Mouse (Mus musculus): ENCODE measurements at regions not wholly inside any gene's neighbourhood (a gene's known extent, or its start where the extent isn't known, plus 50 kb on each side); places are given as distances from the start of the nearest gene placed in this dataset.

DNA sequence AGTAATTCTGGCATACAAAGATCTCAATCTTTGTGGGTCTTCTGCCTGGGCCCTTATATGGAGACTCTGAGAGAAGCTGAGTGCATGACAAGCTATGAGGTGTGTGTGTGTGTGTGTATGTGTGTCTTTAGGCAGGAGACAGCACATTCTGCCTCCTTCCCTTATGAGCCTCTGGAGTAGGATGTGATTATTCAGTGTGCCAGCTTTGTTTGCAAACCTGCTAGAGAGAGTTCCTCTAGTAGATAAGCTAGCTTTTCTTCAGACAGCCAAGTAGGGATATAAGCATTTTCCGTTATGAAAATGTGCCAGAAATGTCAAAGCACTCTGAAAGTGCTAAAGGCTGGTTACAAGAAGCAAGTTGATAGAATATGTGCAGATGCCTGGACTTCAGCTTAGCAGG is 270.9 kb upstream of the Mmadhc start:
- no peak for DNase-seq (ENCODE audit: low read depth, low spot score)

DNA sequence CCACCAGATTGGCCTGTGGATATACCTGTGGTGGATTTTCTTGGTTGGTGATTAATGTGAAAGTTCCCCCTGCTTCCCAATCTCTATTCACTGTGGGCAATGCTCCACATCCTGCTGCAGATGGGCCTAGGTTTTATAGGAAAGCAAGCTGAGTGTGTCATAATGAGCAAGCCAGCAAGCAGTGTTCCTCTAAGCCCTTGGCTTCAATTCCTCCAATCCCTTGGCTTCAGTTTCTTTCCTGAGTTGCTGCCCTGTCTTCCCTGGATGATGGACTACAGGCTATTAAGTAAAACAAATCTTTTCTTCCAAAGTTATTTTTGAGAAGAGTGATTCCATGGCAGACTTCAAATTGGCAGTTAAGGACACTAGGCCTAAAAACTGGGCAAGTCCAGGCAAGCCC is 257.4 kb upstream of the Mmadhc start:
- DNase-seq (ENCODE audit: low read depth, low spot score) = no peak

- no peak for DNase-seq (ENCODE audit: low read depth, low spot score)
Observed at GRCm38 (mm10) chr2:50552437-50552836, 255.8 kb upstream of the Mmadhc start.

DNA sequence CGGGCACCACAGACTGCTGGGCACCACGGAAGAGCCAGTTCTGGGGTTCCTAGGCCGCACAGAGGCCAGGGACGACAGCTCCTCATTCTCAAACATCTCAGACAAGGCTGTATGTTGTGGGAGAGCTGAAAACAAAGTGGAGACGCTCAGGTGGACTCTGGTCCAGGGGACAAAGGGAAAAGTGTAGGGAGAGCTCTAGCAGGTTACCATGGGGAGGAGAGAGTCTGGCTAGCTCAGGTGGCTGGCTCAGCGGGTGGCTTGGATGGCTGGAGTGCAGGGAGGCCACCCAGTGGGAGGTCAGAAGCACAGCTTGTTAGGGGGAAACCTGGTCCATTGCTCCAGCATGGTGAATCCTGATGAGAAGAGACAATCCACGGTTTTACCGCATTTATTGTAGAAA is 253.3 kb upstream of the Mmadhc start:
- DNase-seq (ENCODE audit: low read depth, low spot score) = no peak

- DNase-seq (ENCODE audit: low read depth, low spot score) = no peak
Observed at GRCm38 (mm10) chr2:50539741-50540441, 243.3 kb upstream of the Mmadhc start.

DNA sequence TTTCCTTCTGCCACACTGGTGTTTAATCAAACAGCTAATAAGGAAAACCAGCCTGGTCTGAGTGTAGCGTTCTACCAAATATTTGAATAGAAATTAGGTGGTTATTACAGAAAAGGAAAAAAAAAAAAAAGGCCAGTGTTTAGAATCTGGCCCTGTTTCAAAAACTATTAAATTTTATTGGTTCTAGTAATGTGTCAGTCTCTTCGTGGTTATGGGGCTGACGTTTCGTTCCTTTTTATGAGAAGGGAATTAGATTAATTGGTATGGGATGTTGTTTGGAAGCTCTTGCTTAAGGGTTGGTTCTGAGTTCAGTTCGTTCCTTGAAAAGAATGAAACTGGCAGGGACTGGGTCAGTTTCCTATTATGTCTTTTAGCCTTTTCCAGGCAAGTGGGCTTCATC is 241.5 kb upstream of the Mmadhc start:
- no peak for DNase-seq (ENCODE audit: low read depth, low spot score)

DNA sequence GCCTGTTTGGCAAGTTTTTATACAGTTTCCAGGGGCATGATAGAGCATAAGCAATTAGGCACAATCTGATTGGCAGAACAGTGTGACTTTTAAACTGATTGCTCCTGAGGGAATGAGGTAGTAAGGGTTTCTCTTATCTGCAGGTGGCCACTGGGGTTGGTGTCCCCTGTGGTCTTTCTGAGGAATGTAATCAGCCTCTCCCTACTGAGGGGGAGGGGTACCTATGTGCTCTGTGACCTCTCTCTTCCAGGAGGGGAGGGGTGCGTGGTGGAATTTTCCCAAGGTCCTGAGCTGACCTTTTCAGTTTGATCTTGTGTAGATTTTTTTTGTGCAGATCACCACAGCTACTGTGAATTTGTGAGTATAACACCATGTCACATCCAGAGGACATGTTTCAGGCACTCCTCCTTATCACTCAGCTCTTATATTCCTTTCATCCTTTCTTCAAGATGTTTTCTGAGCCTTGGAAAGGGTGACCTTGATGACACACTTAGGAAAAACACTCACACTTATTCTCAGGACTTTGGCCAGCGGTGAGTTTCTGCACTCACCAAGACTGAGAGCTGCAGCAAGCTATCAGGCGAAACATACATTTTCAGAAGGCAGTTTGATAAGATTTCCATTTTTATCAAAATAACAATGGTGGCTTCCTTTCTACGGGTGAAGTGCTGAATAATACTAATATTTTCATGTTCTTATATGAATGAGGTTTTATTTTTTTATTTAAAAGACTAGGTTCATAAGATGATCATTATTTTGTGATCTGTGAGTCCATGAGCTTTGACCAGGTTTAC is 238.7 kb upstream of the Mmadhc start:
- no peak for DNase-seq (ENCODE audit: low read depth, low spot score)

DNA sequence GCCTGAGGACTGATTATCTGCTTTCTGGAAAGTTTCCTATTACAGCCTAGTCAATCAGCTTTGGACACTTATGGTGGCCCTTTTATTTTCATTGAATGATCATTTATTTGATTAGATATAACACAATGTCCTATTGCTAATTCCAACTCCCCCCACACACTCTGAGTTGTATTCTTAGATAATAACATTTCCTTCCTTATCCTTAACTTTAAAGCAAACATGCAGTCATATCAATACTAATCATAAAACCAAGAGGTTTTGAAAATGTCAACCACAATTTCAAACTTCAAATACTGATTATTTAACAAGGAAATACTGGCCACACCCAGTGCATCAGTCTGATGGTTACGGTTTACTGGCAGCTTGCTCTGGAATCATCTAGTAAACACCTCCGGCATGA is 237.1 kb upstream of the Mmadhc start:
- DNase-seq (ENCODE audit: low read depth, low spot score) = no peak

GRCm38 (mm10) chr2:50527425-50527824 is 230.8 kb upstream of the Mmadhc start:
- DNase-seq (ENCODE audit: low read depth, low spot score) = no peak

DNA sequence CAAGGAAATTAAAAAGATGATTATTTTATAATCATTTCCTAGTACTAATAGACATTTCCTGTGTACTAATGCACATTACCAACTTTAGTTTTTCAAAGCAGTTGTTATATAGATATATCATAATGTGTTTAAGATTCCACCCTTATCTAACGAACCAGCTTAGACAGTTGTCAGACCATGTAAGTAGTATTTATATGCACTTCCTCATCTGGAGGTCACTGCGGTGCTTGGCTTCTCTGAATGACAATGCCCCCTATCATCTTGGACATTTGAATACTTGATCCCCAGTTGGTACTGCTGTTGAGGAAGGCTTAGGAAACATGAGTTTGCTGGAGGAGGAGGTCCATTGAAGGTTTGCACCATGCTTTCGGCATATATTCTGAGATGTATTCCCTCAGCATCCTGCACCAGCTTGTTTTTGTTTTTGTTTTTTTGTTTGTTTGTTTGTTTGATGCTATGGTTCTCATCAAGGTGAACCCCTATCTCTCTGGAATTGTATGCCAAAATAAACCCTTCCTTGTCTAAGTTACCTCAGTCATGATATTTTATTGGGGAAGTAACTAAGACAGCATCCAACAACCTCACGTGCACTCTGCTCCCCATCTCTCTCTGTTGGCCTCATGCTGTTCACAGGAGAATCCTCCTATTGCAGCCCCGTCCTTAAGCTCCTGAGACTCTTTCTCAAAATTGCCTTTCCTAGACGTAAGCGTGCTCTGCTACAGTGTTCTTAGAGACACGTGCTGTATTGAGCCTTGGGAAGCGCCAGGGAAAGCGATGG is 228.4 kb upstream of the Mmadhc start:
- DNase-seq (ENCODE audit: low read depth, low spot score) = no peak

DNA sequence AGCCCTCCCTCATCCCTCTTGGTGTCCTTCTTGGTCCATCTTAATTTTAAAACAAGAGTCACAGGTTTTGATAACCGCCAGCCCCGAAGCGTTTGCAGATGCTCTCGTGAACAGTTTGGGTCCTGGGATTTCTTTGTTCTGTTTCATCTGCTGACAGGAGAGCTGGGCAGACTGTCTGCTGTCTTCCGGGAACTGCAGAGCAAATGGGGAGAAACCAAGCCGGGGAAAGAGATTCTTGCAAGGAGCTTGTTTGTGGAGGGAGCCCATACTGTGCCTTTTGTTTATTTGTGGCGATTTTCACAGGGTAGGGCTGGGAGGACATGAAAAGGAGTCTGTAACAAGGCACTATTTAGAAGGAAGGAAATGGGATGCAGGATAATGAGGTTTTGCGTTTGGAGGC is 223.6 kb upstream of the Mmadhc start:
- no peak for DNase-seq (ENCODE audit: low read depth, low spot score)

- no peak for DNase-seq (ENCODE audit: low read depth, low spot score)
Observed at GRCm38 (mm10) chr2:50519129-50519504, 222.5 kb upstream of the Mmadhc start.

DNA sequence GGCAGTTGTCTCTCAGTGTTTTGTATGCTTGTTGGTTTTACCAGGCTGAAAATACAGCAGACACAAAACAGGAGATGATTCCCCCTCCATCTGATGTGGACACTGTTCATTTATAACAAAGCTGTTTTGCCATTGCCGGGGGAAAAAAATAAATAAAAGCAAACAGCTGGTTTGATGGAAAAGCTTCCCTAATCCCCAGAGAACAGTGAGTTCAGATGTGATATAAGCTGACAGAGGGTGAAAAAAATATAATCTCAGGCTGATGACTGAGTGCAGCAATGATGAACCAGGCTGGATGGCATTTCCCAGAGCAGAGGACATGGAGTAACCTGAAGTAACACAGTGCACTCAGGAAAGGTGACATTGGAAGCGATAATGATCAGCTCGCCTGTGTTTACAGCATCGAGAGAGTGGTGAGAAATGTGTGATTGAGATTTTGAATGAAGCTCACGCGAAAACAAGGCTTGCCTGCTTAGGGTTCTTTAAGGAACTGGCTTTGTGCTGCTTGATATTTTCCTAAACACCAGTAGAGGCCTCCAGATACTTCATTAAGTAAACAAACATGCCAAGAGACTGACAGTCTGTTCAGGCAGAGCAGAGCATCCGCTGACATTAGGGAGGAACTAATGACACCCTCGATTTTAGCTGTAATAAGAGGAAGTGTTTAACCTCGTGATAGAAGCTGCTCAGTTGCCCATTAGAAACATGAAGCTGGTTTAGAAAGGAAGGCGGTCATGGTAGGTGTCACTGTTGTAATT is 221.9 kb upstream of the Mmadhc start:
- DNase-seq (ENCODE audit: low read depth, low spot score) = no peak

GRCm38 (mm10) chr2:50513276-50513675 is 216.7 kb upstream of the Mmadhc start:
- DNase-seq (ENCODE audit: low read depth, low spot score) = no peak

- no peak for DNase-seq (ENCODE audit: low read depth, low spot score)
Observed at GRCm38 (mm10) chr2:50498713-50499112, 202.1 kb upstream of the Mmadhc start.

DNA sequence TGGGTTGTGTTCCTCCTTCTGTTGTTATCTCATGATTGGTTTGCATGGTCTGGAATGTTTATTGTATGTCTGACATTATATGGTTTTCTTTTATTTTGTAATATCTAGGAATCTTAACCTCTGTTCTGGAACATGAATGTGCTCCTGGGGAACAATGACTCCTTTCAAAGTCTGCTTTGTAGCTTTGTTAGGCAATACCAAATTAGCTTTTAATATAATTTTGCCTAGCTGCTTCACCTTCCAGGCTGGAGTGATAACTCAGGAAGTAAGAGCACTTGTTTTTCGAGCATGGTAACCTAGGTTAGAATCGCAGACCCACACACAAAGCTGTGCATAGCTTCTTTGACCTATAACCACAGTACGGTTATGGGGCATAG is 199.4 kb upstream of the Mmadhc start:
- no peak for DNase-seq (ENCODE audit: low read depth, low spot score)

GRCm38 (mm10) chr2:50495141-50496056 is 198.8 kb upstream of the Mmadhc start:
- DNase-seq (ENCODE audit: low read depth, low spot score) = no peak

DNA sequence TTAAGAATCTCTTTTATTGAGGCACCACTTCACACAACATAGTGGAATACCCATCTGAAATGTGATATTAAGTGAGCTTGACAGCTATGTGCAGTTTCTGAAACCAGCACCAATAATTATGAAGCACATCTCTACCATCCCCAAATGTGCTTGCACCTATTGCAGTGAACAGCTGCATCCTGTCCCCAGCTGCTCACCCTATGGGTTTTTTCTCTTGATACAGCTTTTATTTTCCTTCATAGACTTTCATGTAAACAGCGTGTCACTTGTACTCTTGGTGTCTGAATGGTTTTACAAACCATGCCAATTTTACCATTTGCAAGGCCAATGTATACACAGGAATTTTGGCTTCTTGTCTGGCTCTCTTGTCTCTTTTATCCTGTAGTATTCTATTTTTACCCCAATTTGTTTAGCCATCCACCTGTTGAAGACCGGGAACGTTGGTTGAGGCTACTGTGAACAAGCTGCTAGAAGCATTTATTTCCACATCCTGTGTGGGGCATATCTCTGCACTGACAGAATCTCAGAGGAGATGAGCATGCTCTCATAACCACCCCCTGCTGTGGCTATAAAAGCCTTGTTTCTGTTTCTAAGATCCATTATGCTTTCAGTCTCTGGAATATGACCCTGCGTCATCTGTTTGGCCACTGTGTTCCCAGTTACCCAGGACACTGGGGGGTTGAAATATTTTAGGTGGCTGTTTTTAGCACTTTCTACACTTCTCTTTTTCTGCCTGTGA is 197.2 kb upstream of the Mmadhc start:
- no peak for DNase-seq (ENCODE audit: low read depth, low spot score)

DNA sequence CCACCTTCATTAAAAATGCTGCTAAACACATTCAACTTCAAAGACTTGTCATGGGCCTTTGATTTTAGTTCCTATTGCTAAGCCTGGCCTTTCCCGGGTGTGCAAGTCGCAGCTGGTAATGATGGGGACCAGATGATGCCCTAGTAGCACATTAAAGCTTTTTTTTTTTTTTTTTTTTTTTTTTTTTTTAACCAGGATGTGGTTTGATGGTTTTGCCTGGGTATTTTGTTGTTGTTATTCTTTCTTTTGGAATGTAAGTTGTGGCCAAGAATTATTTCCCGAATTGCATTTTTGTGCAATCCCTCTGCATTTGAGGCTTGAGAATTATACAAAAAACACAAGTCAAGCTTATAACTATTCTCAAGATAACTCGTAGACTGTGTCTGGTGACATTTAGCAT is 167.2 kb upstream of the Mmadhc start:
- DNase-seq (ENCODE audit: low read depth, low spot score) = peak; percentile 40

- DNase-seq (ENCODE audit: low read depth, low spot score) = no peak
Observed at GRCm38 (mm10) chr2:50462378-50462777, 165.8 kb upstream of the Mmadhc start.

Measured in forelimb bud, embryonic 11.5 days (tissue).